Comparison of ENCODE assay signal across 7 mouse cellular contexts in the genomic region with DNA sequence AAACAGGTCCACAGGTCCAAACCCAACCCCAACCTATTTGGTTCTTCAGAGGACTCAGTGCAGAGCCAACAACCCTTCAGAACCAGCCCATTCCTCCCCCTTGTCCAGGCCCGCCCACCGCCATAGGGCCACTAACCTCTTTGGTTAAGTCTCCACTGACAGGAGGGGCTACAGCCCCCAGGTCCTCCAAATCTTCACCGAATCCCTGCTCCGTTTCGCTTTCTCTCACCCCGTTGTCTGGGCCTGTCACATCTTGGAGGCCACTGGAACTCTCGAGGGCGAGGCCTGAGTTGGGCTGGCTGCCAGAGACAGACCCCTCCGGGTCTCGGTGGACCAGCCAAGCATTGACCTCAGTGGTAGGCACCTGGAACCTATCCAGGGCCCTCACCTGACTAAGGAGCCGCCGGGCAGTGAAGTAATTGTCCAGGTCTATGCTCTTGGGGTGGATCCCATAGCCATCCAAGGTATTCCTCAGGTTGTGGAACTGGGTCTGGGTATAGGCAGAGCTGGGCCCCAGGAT. TPM values are rescaled to one million over a fixed set of nuclear protein-coding genes. Genes with fewer than 3 reads are reported as not detected.
DNase-seq lines count a peak whose midpoint lies in the region; ATAC-seq and TF ChIP-seq lines count a peak whose summit lies in the region.

No protein-coding gene starts in this region.

- H3ac ChIP-seq in myocyte (ENCODE audit: control insufficient read depth, insufficient read length) = peak overlapping the region; percentile 20

- H3K4me1 ChIP-seq in testis, adult 2 months (ENCODE audit: control insufficient read depth, insufficient read depth, low read length) = peaks cover 32% of the 10 kb centered on the region
- peaks cover 66% of the 10 kb centered on the region for H3K4me1 ChIP-seq in heart, embryonic 12.5 days (replicated peaks)
- peaks cover 74% of the 10 kb centered on the region for H3K4me1 ChIP-seq in kidney, embryonic 16.5 days (ENCODE audit: insufficient read depth, low read length)

- DNase-seq in testis, postnatal 14 days (ENCODE audit: low spot score) = no peak
- DNase-seq in spleen, postnatal 4 days (ENCODE audit: low spot score in 2 of 2) = no peak
- no peak for DNase-seq in right cerebral cortex, adult 18-20 months

- no peak for ATAC-seq in heart, embryonic 12.5 days (ENCODE audit: insufficient number of reproducible peaks, low FRiP score)
- ATAC-seq in kidney, embryonic 16.5 days (ENCODE audit: low FRiP score, low TSS enrichment) = no peak

- peak overlapping the region; percentile 9; the same call in 1 of the 2 replicates for H3K4me3 ChIP-seq in testis, adult 2 months (ENCODE audit: control insufficient read depth, low read depth, low read length)
- H3K4me3 ChIP-seq in heart, embryonic 12.5 days = peak overlapping the region; percentile 32
- H3K4me3 ChIP-seq in kidney, embryonic 16.5 days (ENCODE audit: low read length) = peak overlapping the region; percentile 31
- peak overlapping the region; percentile 93 for H3K4me3 ChIP-seq in myocyte

- peak overlapping the region; percentile 64 for H3K9ac ChIP-seq in heart, embryonic 12.5 days
- peak overlapping the region; percentile 53 for H3K9ac ChIP-seq in kidney, embryonic 16.5 days (replicated peaks; ENCODE audit: low read length)

- H3K9me3 ChIP-seq in heart, embryonic 12.5 days (replicated peaks) = no peaks in the 10 kb centered on the region
- no peaks in the 10 kb centered on the region for H3K9me3 ChIP-seq in kidney, embryonic 16.5 days (ENCODE audit: low read length)

- TF ChIP-seq CTCF in testis, adult 2 months (IDR thresholded peaks at IDR 0.05; ENCODE audit: control insufficient read depth, insufficient read depth, insufficient replicate concordance, low read depth, low read length) = no peak

- H3K4me2 ChIP-seq in heart, embryonic 12.5 days = peak overlapping the region; percentile 99
- H3K4me2 ChIP-seq in kidney, embryonic 16.5 days (replicated peaks; ENCODE audit: low read depth, low read length) = peak overlapping the region; percentile 94
- H3K4me2 ChIP-seq in myocyte (ENCODE audit: low read depth) = peak overlapping the region; percentile 96

- WGBS in heart, embryonic 12.5 days = 74% methylated on average over 12 of the region's 12 CpGs
- 63% methylated on average over 12 of the region's 12 CpGs for WGBS in kidney, embryonic 16.5 days

- no peaks in the 10 kb centered on the region for H3K27me3 ChIP-seq in testis, adult 2 months (ENCODE audit: control insufficient read depth, insufficient read depth, low read length)
- H3K27me3 ChIP-seq in heart, embryonic 12.5 days (replicated peaks) = no peaks in the 10 kb centered on the region
- H3K27me3 ChIP-seq in kidney, embryonic 16.5 days (ENCODE audit: insufficient read depth, low read length) = no peaks in the 10 kb centered on the region
- H3K27me3 ChIP-seq in myocyte (ENCODE audit: control insufficient read depth, insufficient read depth, insufficient read length) = no peaks in the 10 kb centered on the region

- H3K79me2 ChIP-seq in myocyte (ENCODE audit: control insufficient read depth, insufficient read depth) = peaks cover 54% of the 10 kb centered on the region

- TF ChIP-seq POLR2A in testis, adult 2 months (IDR thresholded peaks at IDR 0.05; ENCODE audit: control insufficient read depth, low read depth, low read length) = no peak
- TF ChIP-seq POLR2A in myocyte (IDR thresholded peaks at IDR 0.05; ENCODE audit: insufficient read length, low read depth) = peak; percentile 9

- H3K36me3 ChIP-seq in testis, adult 2 months (ENCODE audit: control insufficient read depth, insufficient read depth, low read length) = no peaks in the 10 kb centered on the region
- peaks cover 30% of the 10 kb centered on the region for H3K36me3 ChIP-seq in heart, embryonic 12.5 days
- H3K36me3 ChIP-seq in kidney, embryonic 16.5 days (ENCODE audit: insufficient read depth, low read length) = peaks cover 17% of the 10 kb centered on the region
- peaks cover 10% of the 10 kb centered on the region for H3K36me3 ChIP-seq in myocyte (ENCODE audit: control insufficient read depth, insufficient read depth)

- H3K27ac ChIP-seq in testis, adult 2 months (ENCODE audit: control insufficient read depth, insufficient read depth, low read depth, low read length) = peak overlapping the region; percentile 41; the same call in 1 of the 2 replicates
- H3K27ac ChIP-seq in heart, embryonic 12.5 days (ENCODE audit: poor library complexity, severe bottlenecking) = peak overlapping the region; percentile 78
- H3K27ac ChIP-seq in kidney, embryonic 16.5 days (ENCODE audit: low read length) = peak overlapping the region; percentile 20

TF ChIP-seq in myocyte, 11 proteins besides CTCF, POLR2A, EP300 and RAD21:
- TF ChIP-seq MAX (IDR thresholded peaks at IDR 0.05; ENCODE audit: low read depth) (no peak), MYOD1 (IDR thresholded peaks at IDR 0.05; ENCODE audit: control insufficient read depth in 1 of 3, insufficient read length in 2 of 3, low read depth in 2 of 3) (no peak), CEBPB (IDR thresholded peaks at IDR 0.05; ENCODE audit: insufficient read depth, poor library complexity, severe bottlenecking) (no peak), E2F4 (IDR thresholded peaks at IDR 0.05; ENCODE audit: insufficient read depth) (no peak)
TF ChIP-seq in myocyte: peak in this region for 0.

RNA-seq across cellular contexts. Expression of gene Nfe2l1, which starts 2.6 kb away (rescaled TPM):
- polyA plus RNA-seq in testis, adult 2 months (2012; rRNA removed) = 46.7 and 59.1 TPM in 2 replicates
- 85.8 and 89.7 TPM in 2 replicates for polyA plus RNA-seq in heart, embryonic 12.5 days (2016; fragmentation: Nextera tagmentation; extraction: Ambion mirVana)
- polyA plus RNA-seq in kidney, embryonic 16.5 days (2015; fragmentation: Nextera tagmentation; extraction: Ambion mirVana) = 93.9 and 96.8 TPM in 2 replicates
- 518 TPM for polyA plus RNA-seq in myocyte (2012; fragmentation: generic; extraction: Trizol)

RNA-seq across cellular contexts. Expression of gene Copz2, which starts 22.5 kb away (rescaled TPM):
- polyA plus RNA-seq in testis, adult 2 months (2012; rRNA removed) = 5.3 and 6.7 TPM in 2 replicates
- 105 TPM in 2 replicates for polyA plus RNA-seq in heart, embryonic 12.5 days (2016; fragmentation: Nextera tagmentation; extraction: Ambion mirVana)
- polyA plus RNA-seq in kidney, embryonic 16.5 days (2015; fragmentation: Nextera tagmentation; extraction: Ambion mirVana) = 115 and 117 TPM in 2 replicates
- polyA plus RNA-seq in myocyte (2012; fragmentation: generic; extraction: Trizol) = 120 TPM

RNA-seq across cellular contexts. Expression of gene Cbx1, which starts 38.2 kb away (rescaled TPM):
- 15.4 and 16.6 TPM in 2 replicates for polyA plus RNA-seq in testis, adult 2 months (2012; rRNA removed)
- polyA plus RNA-seq in heart, embryonic 12.5 days (2016; fragmentation: Nextera tagmentation; extraction: Ambion mirVana) = 57.9 and 61.0 TPM in 2 replicates
- polyA plus RNA-seq in kidney, embryonic 16.5 days (2015; fragmentation: Nextera tagmentation; extraction: Ambion mirVana) = 109 and 121 TPM in 2 replicates
- polyA plus RNA-seq in myocyte (2012; fragmentation: generic; extraction: Trizol) = 34.6 TPM

RNA-seq across cellular contexts. Expression of gene Snx11, which starts 49.8 kb away (rescaled TPM):
- 15.2 and 16.8 TPM in 2 replicates for polyA plus RNA-seq in testis, adult 2 months (2012; rRNA removed)
- 14.3 and 14.7 TPM in 2 replicates for polyA plus RNA-seq in heart, embryonic 12.5 days (2016; fragmentation: Nextera tagmentation; extraction: Ambion mirVana)
- 20.1 and 21.8 TPM in 2 replicates for polyA plus RNA-seq in kidney, embryonic 16.5 days (2015; fragmentation: Nextera tagmentation; extraction: Ambion mirVana)
- 18.4 TPM for polyA plus RNA-seq in myocyte (2012; fragmentation: generic; extraction: Trizol)

Comparison
In these comparisons a context has a peak if more than half of its experiments do, and no peak if none do; other contexts are left out.
1. H3K27ac ChIP-seq: peak in every context shown above with its lines; median percentile 78 in heart, embryonic 12.5 days; 41 in testis, adult 2 months; 20 in kidney, embryonic 16.5 days.
2. H3K4me3 ChIP-seq: peak in every context shown above with its lines; median percentile 93 in myocyte; 32 in heart, embryonic 12.5 days; 31 in kidney, embryonic 16.5 days; 9 in testis, adult 2 months.
3. RNA of gene Copz2, which starts 22.5 kb away (polyA plus RNA-seq): 120 TPM in myocyte (single experiment), 115 to 117 TPM in kidney, embryonic 16.5 days and 105 TPM in heart, embryonic 12.5 days; 5.3 to 6.7 TPM in testis, adult 2 months; every median in the first group is over 10 times any median in the second.
4. Peak in every context shown above with its lines, with median percentiles within 50 percentile points of each other: H3K4me2 ChIP-seq.